Mouse (Mus musculus) frontal cortex, adult (tissue): ENCODE data around the gene Eef2k.
A peak's percentile ranks its signal among the peaks of the same experiment; 100 is the strongest.
"Not testable (repeated sequence)": the region's sequence is repeated elsewhere in the genome, so short reads cannot be mapped to it uniquely, and the experiment has no call there.

Experiments
- ATAC-seq: cut with Nextera tagmentation; 2 replicates; pipeline ENCODE4 v1.9.2; 2017; ENCODE audit warnings: mild to moderate bottlenecking, moderate library complexity, mixed read lengths; ENCODE audit not compliant: low TSS enrichment

The Eef2k gene

GRCm38 (mm10) chr7:120938206-120938605 lies 95.6 kb downstream of the Eef2k start:
- ATAC-seq = no peak

GRCm38 (mm10) chr7:120940343-120940742 lies 97.7 kb downstream of the Eef2k start:
- ATAC-seq = 0 out of 2 replicates have a peak, but pooled peaks have one; percentile 42

GRCm38 (mm10) chr7:120941214-120941613 lies 98.6 kb downstream of the Eef2k start:
- no peak for ATAC-seq

GRCm38 (mm10) chr7:120942506-120942905 lies 99.9 kb downstream of the Eef2k start:
- ATAC-seq = no peak

- ATAC-seq = no peak
Observed at GRCm38 (mm10) chr7:120943936-120944509, 101.4 kb downstream of the Eef2k start.

GRCm38 (mm10) chr7:120953591-120953990 lies 111.0 kb downstream of the Eef2k start:
- ATAC-seq = not testable (repeated sequence)
